Mouse (Mus musculus) thymus, postnatal 14 days (tissue): ENCODE measurements around the gene Ascc1.

ENCODE experiments used
- DNase-seq: peaks from one replicate; pipeline ENCODE4 v3.0.0; 2021

Gene Ascc1

DNA sequence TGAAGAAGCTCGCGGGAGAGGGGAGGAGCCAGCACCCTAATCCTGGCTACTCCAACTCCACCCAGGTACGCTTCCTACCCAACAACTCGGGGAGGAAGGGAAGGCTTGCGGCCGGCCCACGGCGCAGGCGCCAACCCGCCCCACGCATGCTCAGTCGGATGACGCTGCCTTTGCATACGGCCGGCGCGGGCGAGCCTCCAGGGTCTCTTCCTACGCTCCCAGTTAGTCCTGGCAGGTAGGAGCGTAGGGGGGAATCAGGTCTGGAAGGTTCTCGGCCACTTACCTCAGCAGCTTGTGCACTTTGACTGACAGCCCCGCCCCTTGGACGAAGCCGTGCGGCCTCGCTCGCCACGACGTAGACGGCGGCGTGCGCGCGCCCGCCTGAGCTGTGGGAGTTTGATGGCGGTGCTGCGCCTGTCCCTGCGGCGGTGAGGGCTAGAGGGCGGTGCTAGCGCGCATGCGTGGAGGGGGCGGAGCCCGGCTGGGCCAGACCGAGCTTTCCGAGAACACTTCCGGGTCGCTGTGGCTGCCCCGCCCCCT, at the start of gene Ascc1, which contains the start of gene Anapc16:
Ascc1 (plus strand) TSS at position 133 of the 540 bp plus-strand sequence.
Anapc16 (minus strand) TSS at position 463 of the 540 bp plus-strand sequence.
- peak; percentile 99 for DNase-seq

DNA sequence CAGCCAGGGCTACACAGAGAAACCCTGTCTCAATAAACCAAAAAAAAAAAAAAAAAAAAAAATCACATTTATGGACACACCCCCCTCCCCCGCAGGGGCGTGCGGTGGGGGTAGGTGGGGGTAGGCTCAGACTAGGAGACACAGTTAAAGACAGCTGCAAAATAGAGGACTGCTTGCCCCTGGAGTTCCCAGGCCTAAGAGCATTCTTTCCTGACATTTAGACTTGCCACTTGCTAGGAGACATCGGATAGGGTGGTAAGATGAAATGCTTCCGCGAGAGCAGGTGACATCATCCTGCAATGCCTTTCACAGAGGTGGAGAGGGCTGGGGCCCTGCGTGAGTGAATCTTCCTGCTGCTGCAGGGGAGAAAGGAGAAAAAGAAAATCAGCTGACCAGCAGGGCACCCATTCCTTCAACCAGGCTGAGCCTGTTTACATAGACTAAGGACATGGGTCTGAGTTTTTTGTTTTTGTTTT, 49.0 kb upstream of the Ascc1 start:
- DNase-seq, result peak; percentile 62

DNA sequence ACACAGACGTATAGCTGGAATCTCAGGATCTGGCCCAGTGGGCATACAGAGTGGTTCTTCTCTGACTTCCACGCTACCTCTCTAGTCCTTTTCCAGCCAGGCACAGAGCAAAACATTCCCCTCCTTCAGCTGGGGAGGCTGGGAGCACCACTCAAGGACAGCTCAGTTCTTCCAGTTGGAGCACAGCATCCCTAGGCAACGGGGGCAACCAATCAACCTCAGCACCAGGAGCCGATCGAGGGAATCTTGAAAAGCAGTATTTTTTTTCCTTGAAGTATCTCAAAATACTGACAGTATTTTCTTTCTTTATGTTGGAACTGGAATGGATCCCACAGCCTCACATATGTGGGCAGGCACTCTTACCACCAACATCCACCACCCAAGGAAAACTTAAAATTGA, 45.9 kb upstream of the Ascc1 start:
- DNase-seq, result no peak

DNA sequence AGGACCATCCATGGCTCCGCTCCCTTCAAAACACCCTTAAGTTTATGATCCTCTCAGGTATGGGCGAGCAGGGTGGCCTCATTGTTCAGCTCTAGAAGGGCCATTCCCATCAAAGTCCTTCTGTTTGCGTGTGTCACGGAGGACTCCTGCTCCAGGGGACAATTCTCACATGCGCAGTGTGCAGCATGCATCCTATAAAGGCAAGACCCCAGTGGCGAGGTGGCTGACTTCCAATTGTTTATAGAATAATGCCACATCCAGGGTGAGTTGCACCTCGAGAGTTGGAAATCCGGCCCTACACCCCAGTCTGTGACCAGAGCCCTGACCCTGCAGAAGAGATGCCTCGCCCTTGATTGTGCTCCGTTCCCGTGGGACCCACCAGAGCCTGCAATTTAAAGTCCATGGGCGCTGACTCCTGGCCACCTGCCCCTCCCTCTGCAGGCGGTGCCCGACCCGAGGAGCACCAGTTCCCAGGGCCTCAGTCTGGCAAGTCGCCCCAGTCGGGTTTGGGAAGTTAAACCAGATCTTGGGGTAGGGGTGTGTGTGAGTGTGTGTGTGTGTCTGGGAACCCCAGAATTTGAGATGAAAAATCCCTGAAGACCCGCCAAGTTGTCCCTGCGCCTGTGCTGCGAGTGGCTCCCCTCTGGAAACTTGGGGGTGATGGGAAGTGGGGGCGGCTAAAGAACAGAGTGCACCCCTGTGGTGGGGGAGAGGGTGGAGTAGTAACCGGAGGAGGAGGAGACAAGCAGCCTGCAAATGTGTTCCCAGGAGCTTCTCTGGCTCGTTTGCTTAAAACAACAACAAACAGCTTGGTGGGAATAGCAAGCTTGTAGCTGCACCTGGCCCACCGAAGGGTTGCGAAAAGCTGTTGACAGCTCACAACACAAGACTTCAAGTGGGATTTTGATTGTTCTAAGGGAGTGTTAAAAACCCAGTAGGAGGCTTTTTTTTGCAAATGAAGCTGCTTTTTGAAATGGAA, 45.1 kb upstream of the Ascc1 start:
- DNase-seq, result peak; percentile 67

DNA sequence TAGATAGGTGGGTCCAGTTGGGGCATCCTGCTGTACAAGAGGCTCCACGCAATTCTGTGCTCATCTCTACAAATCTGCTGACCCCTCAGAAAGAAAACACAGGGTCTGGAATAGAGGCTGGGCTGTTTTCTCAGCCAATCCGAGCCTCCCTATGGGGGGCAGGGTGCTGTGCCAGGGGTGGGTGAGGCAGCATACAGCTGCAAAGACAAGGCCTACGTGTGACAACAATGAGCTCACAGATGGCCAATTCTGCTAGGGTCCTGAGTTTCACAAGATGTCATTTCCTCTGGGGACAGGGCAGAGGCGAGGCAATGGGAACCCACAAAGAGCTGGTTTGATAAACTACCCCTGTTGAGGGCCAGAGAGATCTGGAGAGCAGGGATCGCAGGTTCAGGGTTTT, 44.1 kb upstream of the Ascc1 start:
- DNase-seq, result peak; percentile 66

DNA sequence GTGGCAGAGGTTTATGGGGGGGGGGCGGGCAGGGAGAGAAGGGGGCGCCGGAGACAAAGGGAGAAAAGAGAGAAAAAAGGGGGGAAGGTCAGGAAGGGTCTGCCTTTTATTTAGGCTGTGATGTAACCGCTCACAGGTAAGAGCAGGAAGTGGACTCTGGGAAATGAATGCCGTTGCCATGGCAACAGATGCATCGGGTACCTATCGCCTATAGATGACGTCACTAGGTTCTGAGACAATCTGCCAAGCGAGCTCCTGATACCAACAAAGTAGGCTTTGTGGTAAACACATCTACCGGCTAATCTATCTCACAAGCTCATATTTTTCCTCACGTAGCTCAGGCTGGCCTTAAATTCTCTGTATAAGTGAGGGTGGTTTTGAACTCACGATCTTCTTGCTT, 43.1 kb upstream of the Ascc1 start:
- no peak for DNase-seq

DNA sequence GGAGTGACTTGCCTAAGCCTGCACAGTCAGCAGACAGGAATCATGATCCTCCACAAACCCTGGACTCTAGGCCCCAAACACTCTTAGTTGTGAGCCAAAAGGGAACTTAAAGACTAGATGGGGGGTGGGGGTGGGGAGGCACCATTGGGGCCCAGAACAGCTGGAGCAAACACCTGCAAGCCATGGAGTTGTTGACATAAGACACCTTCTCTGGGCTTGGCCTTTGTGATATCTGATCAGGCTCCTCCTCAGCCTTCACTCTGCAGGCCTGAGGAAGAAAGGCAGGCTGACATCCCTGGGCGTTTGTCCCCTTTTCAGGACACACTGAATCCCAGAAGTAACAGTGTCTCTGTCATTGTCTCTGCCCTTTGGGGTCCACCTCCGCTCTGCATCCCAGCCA, 39.0 kb upstream of the Ascc1 start:
- DNase-seq, result peak; percentile 64

DNA sequence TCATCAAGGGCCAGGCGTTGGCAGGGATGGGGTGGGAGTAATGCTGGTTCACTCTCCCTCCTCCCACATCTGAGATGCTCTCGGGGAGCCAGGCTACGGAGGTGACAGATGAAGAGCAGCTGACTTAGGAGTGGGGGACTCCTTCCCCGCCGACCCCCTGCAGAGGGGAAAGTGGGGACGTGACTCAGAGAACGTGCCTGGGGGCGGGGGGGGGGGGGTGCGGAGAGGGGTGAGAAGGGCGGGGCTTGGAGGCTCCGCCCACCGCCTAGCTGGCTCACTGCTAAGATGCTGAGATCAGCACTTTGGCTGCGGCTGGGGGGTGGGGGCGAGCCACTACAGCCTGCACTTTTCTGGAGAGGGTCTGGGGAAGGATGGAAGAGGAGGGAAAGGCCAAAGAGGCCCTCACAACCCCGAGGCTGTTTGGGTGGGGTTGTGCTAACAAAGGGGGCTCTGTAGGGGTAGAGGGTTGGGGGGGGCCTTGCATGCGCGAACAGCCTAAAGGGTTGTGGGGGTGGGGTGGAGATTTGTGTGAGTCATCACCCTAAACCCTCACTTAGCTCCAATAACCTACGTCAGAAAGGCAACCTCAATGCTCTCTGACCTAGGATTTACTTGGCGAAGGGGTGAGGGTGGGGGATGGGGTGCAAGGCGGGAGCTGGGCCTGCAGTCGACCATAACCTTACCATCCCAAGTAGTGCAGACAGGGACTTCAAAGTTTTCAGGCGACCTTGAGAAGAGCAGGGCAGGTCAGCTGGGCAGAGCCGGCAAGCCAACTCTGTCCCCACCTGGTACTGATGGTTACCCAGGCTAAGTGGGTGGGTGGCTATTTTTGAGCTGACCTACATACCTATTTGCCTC, 37.9 kb upstream of the Ascc1 start:
- DNase-seq, result peak; percentile 86

DNA sequence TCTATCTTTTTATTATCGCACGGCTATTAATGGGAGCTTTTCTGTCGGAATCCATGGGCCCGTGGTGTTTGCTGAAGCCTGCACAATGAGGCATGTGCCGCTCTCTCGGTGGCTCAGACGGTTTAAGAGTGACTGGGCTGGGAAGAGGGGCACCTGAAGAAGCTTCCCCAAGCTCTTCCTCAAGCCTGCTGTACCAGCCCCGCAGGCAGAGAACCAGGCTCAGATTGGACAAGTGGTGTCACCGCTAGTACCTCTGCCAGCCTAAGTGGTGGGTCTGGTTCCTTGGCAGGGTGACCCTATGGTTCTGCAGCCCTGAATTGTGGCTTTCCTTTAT, 37.3 kb upstream of the Ascc1 start:
- no peak for DNase-seq

DNA sequence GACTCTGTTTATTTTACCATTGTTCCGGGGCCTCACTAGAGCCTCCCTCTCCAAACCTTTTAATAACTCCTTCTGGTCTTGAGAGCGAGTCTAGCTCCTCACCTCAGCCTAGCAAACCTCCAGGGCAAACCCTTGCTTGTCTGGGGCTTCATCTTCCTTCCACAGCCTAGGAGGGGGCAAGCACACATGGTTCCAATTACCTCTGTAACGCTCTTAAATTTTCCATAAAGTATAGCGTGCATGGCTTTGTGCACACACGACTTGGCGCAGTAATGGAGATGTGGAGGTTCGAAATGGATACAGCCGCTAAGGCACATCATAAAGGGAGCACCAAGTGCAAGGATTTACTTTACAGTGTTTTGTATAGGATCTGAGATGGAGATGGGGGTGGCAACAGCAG, 36.8 kb upstream of the Ascc1 start:
- no peak for DNase-seq

DNA sequence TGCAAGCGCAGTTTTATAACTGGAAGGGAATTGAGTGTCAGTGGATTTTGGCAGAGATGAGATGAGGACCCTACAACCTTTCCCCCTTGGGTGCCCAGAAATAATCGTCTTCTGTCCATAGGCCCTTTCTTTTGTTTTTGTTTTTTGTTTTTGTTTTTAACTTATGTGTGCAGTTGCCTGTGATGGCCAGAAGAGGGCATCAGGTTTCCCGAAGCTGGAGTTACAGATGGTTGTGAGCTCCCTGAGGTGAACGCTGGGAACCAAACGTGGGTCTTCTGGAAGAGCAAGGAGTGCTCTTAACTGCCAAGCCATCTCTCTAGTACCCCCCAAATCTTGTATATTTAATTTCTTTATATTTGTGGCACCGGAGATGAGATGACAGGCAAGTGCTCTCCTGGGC, 35.9 kb upstream of the Ascc1 start:
- no peak for DNase-seq

DNA sequence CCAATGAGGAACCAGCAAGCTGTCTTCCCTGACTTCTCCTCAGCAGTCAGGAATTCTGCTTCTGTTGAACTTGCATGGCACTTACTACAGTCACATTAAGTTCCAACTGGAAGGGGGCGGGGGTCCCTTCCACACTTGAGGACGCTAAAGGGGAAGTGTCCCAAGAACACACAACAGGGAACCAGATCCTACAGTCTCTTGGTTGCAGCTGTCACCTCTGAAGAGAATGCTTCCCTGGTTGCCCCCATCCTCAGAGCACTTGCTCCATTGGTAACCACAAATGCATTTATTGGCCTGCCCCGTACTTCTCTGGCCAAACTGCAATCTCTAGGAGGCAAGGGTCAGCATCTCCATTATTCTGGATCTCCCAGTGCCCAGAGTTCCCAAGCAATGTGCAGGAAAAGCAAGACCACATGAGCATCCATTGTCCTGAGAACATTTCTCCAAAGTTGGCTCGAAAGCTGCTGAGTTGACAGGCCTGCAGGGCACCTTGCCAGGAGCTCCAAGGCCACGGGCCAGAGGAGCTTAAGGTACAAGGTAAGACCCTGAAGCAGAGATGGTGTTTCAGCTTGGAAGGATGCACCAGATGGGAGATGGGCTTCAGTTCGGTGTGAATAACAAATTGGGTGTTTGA, 35.2 kb upstream of the Ascc1 start:
- DNase-seq, result no peak

DNA sequence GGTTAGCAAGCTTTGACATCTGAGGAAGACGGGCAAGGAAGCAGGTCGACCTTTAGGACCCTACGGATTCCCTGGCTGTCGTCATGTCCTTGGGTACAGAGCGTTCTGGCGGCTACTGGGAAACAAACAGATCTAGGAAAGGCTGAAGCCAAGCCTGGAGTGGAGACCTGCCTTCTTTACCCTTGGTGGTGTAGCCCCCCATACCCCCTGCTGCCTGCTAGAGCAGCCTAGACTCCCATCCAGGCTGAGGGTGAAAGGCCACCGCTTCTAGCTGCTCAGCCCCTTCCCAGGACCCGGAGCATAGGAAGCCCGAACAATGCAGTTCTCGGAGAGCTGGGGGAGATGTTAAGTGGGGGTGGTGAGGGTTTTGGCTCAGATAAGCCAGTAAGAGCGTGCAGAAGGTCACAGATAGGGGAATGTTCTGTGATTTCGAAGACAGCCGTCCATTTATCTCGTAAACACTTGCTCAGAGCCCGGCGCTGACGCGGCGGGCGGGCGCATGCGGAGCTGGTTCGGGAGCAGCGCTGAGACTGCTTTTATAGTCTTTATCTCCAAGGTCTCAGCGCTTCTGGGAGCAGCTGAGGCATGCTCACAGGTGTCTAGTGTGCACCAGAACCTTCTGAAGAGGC, 32.7 kb upstream of the Ascc1 start:
- peak; percentile 81 for DNase-seq

DNA sequence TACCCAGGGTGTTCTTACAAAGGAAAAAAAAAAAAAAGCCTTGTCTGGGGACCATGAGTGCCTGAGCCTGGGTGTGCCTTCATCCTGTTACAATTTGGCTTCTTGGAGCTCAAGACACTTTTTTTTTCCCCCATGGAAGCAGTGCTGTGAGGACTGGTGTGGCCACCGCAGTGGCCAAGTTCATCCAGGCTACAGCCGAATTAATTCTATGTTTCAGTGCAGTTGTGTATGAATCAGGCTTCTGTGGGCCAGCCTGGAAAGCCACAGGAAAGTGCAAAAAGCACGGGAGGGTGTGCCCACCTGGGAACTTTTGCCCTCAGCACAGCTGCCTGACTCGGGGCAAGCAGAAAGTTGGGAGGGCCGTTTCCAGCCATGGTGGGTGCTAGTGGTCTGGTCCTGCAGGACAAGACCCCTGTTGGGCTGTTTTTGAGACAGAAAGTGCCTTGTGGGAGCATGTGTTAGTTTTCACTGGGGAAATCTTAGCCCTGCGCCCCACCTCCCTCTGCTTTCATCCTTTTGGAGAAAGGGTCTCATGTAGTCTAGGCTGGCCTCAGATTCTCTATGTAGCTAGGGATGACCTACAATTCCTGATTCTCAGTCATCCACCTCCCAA, 32.0 kb upstream of the Ascc1 start:
- peak; percentile 63 for DNase-seq

DNA sequence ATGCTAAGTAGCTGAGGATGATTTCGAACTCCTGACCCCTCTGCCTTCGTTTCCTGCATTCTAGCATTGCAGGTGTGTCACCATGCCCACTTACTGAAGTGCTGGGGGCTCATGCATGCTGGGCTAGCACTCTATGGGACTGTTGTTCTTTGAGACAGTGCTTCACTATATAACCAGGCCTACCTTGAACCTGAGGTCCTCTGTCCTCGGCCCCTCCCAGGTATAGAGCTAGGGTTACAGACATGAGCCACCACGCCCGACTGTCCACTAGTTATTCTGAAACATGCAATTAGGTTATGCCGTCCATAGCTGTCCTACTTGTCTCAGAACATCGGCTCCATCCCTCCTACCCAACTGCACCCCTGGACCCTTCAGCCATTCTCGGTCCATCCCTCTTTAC, 30.8 kb upstream of the Ascc1 start:
- peak; percentile 48 for DNase-seq

DNA sequence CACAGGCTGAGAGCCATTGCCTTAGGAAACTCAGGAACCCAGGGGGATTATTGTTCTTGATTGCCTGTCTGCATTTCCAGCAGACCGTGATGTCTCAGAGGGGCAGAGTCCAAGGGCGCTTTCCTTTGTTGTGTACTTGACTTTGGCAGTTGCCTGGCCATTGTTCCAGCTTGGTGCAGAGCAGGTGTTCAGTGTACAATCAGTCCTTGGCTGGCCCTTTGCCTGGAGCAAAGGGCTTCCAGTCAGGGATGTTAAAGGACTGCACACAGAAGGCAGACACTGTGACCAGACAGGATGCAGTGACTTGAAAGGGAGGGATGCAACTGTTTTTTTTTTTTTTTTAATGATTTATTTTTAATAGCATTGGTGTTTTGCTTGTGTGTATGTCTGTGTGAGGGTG, 30.1 kb upstream of the Ascc1 start:
- DNase-seq, result peak; percentile 35

DNA sequence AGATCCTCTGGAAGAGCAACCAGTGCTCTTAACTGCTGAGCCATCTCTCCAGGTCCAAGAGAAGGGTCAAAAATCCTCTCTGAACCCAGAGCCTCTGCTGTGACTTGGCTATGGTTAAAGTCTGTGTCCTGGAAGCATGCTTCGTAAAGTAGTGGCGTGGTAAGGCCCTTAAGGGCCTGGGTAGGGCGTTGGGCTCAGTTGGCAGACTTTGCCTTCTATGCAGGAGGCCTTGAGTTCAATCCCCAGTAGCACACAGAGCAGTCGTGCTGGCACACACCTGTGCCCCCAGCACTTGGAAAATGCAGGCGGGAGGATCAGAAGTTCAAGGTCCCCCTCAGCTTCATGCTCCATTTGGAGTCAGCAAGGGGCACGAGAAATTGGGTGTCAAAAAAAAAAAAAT, 29.6 kb upstream of the Ascc1 start:
- DNase-seq, result peak; percentile 41

DNA sequence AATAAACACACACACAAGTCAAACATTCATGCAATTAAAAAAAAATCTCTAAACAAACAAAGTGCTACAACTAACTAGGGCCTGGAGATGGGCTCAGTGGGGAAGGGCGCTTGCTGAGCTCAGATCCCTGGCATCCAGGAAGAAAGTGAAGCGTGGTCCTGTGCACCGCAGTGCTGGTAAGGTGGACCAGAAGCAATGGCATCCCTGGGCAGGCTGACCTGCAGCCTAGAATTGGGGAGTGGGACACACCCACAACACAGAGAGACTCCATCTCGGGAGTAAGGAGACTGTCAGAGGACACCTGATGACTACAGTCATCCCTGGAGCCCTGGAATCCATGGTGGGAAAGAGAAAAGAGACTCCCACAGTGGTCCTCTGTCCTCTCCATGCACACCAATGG, 29.2 kb upstream of the Ascc1 start:
- peak; percentile 42 for DNase-seq

DNA sequence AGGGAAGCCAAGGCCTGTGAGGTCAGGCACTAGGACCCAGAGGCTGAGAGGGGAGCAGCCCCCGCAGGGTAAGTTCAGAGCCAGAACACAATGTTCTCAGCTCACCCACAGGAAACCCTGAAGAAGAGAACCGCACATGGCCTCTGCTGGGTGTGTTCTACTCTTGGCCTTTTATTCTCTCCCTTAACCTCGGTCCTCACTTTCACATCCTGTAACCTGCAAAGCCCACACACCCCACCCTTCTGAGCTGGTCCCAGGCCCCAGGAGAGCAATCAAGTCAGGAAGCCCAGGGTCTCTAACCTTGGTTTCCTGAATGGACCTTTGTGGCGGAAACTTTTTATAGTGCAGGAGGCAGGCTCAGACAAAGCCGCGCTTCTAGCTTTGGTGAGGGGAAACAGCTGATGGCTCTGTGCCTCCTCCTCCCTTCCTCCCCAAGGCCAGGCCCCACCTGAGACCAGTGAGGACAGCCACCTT, 28.4 kb upstream of the Ascc1 start:
- peak; percentile 89 for DNase-seq

DNA sequence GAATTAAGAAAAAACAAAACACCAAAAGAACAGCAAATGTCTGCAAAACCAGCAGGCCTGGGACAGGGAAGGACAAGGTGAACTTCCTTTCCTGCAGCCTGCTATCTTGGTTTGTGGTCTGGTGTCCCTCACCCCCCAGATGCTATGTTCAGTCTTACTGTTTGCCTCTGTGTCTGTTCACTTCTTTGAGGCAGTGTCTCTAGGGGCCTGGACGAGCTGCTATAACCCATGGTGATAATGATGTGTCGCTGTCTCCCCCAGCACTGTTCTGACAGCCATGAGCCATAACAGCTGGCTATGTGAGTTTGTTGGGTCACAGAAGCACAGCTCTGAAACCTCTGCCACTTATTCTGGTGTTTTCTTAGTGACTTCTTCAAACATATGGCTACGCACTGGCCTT, 27.8 kb upstream of the Ascc1 start:
- peak; percentile 64 for DNase-seq

DNA sequence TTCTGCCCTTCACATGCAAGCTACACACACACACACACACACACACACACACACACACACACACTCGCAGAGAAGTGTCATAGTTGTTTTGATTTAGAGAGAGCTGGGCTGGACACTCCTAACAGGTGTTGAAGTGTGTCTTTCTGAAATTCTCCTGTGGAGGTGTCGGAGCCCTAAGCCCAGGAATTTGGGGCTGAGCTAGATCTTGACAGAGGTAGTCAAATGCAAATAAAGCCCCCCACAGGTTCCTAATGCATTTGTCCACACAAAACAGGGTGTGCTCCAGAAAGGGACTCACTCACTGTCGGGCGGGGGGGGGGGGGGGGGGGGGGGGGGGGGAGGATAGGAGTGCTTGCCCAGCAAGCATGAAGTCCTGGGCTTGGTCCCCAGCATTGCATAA, 25.5 kb upstream of the Ascc1 start:
- DNase-seq, result no peak
